Mouse (Mus musculus) MEL-GATA-1-ER (cell line): ENCODE results near the gene Diaph3.

Experiments used
- DNase-seq: peaks from one replicate; pipeline ENCODE4 v3.0.0-alpha.2; 2012; ENCODE audit warnings: low read depth; ENCODE audit errors: extremely low read depth

The Diaph3 gene

DNA sequence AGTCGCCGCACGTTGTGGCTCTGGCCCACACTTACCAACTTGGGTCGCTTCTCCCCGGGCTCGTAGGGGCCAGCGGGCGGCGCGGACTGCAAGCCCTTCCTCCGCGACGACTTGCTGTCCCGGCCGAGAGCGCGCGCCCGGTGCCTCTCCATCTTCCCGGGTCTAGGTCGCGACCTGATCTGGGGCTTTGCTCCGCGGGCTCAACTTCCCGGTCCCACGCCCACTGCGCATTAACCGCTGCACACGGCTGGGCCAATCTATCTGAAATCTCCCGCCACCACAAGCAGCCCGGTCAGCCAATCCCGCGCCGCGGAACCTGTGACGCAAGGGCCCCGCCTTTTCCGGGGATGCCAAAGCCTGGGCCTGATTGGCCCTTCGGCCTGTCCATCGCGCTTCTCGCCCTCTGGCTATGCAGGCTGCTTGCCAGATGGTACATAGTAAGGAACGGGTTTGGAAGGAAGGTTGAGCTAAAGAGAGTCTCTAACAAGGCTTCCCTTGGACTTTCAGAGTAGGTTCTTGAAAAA is at the start of gene Diaph3:
TSS of gene Diaph3 (minus strand) at position 273 of the 524 bp plus-strand sequence.
- peak; percentile 81 for DNase-seq

DNA sequence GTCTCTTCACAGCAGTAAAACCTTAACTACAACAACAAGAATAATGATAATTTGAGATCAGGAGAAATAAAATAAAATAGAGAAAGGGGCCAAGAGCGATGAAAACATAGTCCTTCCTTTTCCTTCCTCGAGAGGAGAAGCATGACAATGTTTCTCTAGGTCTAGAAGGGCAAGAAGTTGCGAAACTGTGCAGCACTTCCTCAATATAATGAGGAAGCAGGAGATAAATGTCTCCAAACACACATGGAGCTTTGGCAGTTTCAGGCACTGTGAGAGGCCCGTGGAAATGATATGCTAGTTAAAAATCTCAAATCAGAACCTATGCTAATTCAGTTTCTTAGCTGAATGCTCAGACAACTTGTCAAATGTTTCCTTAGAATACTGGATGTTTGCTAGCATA is 49.6 kb upstream of the Diaph3 start:
- peak; percentile 28 for DNase-seq

DNA sequence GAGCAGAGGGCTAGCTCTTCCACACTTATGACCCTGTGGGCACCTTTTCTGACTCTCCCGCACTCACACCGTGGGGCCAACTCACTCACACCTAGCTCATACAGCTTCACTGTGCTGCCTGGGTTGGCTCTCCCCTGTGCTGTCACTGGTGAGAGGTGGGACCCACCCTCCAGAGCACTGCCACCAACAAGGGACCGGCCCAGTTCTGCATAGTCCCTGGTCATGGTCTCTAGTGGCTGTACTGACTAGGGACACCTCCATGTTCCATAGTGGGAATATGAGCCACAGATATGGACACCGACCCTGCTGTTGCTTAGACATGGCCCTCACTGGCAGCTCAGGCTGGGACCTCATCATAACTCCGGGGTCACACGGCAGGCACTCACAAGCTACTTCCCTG is 30.5 kb upstream of the Diaph3 start:
- no peak for DNase-seq

DNA sequence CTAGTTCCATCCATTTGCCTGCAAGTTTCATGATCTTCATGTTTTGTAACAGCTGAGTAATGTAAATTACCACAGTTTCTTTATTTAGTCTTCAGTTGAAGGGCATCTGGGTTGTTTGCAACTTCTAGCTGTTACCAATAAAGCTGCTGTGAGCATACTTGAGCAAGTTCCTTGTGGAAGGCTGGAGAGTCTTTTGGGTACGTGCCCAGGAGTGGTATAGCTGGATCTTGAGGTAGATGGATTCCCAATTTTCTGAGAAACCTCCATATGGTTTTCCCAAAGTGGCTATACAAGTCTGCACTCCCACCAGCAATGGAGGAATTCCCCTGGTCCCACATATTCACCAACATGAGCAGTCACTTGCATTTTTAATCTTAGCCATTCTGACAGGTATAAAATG is 28.1 kb upstream of the Diaph3 start:
- no peak for DNase-seq

DNA sequence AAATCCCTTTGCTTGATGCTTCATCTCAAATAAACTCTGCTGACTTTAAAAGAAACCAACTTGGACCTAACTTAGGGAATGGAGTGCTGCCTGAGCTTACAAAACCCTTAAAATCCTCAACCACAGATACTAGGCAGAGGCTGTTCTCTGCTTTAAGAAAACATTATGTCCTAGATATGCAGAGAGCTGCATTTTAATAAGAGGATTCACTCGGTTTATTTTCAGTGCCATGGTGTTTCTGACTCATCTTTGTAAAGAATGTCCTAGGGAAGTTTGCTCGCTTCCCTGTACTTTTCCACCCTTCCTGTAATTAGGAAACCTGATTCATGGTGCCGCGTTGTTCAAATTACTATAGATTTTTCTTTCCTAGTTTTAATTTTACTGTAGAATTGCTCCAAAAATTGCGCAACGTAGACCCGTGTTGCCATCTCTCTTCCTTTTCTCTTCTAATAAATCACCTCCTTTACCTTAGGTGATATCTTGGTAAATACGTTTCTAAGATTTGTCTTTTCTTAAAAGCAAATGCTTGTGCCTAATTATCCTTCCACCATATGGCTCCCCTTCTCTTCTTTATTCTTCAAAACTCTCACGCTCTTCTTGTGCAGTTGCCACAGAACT is 14.7 kb upstream of the Diaph3 start:
- no peak for DNase-seq

DNA sequence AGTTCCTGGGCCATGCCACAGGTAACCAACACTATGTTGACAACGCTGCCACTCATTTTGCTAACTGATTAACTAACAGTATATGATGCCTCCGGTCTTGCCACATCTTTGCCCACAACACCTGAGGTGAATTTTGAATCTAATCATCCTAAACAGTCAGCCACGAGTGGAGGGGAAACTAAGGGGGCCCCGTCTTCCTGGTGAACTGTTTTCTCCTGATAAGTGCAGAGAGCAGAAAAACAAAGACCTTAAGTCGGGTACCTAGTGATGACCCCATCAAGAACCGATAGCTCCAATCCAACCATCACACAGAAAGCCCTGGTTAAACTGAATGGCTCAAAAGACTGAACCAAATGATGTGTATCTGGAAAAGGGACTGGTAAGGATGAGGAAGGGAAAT is 8.6 kb upstream of the Diaph3 start:
- DNase-seq: no peak

DNA sequence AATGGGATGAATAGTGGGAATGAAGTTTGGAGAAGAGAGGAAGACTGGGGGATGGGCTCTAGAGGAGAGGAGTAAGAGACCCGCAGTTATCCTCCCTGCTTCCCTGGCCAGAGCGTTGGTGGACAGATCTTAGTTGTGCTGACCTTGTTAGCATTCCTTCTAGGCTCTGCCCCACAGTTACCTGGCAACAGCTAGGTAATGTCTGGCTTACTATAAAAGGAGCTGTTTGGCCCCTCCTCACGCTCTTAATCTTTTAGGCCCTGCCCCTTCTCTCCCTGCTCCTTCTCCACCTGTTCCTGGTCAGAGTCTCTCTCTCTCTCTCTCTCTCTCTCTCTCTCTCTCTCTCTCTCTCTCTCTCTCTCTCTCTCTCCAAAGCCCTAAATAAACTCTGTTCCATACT is 5.7 kb upstream of the Diaph3 start:
- no peak for DNase-seq

DNA sequence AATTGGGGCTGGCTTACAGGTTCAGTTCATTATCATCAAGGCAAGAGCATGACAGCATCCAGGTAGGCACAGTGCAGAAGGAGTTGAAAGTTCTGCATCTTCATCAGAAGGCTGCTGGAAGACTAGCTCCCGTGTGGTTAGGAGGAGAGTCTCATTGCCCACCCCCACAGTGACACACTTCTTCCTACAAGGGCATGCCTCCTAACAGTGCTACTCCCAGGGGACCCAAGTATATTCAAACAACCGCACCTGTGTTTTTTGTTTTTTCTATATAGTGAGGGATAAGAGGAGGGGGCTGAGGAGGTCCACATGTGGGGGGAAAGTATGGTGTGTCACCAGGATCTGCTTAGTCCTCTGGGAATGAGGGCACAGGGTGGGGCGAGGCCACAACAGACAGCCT is 4.3 kb upstream of the Diaph3 start:
- no peak for DNase-seq

DNA sequence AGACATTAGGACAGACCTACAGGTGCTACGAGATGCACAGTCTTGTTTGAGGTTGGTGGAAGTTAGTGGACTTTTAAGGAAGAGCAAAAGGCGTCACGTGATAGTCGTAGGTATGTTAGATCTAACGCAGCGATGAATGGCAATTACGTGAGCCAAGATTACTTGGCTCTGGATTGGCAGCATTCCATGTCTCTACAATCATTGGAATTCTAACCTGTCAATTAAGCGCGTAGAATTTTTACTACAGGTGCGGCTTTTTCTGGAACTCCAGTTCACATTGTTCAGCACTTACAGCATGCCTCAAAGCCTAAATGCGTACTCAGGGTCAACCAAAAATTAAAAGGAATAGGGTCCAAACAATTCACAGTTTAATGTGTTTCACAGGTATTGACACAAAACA is 742 bp upstream of the Diaph3 start:
- no peak for DNase-seq

DNA sequence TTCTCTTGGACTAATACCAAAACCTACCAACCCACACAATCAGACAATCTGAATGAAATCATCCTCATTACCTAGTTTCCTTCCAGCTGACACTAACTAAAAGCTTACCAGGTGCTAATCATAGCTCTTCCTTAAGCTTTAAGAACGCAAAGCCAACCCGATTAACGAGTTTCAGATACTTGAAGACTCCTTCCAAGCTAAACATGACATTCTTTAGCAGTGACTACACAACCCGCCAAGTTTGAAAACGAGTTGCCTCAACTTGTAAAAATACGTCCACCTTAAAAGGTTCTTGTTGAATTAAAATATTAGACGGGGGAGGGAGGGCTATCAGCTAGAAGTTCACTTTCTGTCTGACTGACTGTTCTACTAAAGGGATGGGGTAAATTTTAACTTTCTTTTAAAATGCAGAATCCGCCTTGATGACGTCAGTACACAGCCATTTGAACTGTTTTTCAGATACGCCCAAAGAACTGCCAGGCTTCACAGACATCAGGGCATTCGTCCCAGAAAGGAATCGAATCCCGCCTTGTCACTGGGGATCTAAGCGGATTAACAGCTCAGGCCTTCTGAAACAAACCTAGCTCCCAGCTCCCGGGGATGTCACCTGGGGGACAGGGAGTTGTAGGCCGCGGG is 590 bp downstream of the Diaph3 start:
- peak; percentile 14 for DNase-seq

DNA sequence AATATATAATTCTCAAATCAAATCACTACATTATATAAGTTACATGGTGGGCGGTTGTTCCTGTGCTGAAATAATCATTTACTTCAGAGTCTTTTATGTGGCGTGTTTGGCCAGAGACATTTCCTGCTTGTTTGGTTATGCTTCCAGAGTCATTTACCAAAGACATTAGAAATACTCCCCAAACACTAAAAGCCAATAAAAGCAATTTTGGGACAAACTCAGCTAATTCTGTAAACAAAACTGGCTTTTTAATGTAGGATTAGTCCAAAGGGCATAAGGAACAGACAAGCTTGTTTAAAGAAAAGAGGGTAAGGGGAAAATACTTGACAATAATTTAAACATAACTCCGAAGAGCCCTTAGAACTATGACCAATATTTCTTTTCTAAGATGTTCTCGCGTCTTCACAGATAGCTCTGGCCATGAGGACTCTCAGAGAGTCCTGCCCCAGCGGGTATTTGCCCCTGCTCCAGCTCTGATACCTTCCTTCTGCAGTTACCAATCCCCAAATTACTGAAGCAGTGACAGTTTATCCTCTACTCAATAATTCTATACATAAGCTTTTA is 14.9 kb downstream of the Diaph3 start:
- no peak for DNase-seq

DNA sequence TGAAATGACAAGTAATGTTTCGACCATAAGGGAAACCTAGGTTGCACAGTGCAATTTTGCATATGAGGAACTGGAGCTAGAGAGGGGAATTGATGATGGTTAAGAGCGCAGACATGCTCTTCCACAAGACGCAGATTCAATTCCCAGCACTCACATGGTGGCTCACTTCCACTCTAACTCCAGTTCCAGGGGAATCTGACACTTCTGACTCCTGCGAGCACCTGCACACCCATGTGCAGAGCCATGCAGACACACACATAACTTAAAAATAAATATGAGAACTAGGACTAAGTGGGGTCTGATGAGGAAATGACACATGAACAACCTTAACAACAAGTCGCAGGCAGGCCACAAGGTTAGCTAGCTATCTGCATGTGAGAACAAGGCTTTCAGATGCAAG is 15.5 kb downstream of the Diaph3 start:
- no peak for DNase-seq

DNA sequence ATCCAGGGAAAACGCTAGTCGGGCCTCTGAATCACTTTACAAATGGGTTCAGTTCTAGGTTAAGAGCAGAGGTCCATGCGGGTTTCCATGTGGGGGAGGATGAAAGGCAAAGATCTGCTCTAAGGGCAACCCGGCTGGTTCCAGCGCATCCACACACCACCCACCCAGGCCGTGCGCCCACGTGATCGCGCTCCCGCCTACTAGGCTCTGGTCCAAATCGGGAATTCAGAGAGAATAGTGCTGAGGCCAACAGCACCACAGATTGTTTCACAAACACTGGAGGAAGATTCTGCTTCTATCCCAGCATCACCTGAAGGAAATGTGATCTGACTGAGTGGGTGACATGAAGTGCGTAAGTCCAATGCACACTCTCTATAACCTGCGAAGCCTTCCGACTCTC is 17.9 kb downstream of the Diaph3 start:
- DNase-seq: no peak

DNA sequence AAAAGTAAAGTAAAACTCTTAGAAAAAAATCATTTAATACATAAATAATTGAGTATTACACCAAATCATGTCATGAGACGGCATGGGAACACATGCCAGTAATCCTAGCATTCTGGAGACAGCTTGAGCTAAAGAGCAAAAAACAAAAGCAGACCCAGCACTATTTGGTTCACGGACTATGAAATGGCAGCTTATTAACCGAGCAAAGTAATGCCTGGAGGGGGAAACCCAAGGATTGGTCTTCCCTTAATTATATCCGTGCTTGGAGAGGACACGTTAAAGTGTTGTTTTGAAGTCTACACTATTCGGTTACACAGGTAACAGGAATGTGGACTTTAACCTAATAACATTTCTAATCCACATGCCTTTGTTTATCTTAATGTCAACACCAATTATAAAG is 19.2 kb downstream of the Diaph3 start:
- DNase-seq: no peak

DNA sequence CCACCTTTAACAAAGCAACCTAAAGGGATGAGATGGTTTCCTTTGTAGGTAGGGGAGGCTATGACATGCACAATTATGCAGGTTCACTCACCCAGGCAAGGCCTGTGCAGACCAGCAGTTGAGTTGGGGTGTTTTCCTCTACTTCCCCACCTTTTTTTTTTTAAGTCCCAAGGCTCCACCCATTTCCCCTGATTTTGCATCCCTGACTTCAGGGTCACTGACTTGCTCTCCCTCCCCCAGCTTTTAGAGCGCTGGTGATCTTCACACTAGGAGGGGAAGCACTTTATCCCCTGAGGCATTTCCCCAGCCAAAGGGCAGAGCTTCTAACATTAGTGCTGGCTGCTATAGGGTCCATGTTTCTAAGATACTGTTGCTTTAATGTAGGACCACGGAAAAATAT is 30.4 kb downstream of the Diaph3 start:
- DNase-seq: no peak

DNA sequence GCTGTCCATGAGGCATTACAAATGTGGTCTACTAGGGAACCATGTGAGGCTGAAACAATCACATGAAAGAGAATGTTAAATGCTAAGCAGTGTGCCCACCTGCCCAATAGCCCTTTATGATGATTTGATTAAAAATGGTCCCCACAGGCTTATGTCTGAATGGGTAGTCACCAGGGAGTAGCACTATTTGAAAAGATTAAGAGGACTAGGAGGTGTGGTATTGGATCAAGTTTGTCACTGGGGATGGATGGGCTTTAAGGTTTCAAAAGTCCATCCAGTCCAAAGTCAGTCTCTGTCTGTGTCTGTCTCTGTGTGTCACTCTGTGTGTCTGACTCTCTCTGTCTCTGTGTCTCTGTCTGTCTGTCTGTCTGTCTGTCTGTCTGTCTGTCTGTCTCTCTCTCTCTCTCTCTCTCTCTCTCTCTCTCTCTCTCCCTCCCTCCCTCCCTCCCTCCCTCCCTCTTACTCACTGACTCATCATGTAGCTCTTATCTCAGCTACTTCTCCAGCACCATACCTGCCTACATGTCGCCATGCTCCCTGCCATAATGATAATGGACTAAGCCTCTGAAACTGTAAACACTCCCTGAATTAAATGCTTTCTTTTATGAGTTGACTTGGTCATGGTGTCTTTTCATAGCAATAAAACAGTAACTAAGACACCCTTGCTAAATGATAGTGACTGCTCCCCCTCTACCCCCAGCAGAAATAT is 41.5 kb downstream of the Diaph3 start:
- DNase-seq: no peak

DNA sequence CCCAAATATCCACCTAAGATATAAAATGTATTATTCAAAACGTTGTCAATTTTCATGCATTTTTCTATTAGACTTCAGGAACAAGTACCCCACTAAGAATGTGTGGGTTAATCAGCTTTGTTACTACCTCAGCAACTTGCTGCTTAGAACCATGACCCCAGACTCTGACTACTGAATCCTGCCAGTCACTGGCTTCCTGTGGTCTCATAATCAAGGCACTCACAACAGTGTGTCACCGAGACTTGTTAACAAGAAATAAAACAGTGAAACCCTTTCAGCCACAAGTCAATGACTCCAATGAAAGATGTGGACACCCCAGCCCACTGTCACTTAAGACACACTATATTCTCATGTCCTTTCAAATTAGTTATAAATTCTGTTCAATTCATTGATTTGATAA is 42.9 kb downstream of the Diaph3 start:
- DNase-seq: peak; percentile 16

DNA sequence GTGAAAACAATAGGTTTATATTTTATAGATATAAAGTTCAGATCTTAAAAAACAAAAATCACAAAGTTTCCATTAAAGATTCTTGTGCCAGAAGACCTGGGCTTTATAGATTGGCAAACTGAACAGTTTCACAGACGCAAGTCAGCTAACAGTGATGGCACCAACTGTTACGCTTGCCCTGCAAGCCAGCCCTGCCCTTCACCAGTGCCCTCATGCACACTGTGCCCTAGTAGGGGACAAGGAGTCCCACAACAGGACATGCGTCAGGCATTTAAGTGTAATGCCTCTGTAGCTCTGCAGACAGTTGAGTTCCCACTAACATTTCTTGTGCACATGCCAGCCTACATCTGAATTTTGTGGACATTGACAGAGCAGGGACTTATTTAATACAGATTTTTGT is 49.5 kb downstream of the Diaph3 start:
- no peak for DNase-seq

DNA sequence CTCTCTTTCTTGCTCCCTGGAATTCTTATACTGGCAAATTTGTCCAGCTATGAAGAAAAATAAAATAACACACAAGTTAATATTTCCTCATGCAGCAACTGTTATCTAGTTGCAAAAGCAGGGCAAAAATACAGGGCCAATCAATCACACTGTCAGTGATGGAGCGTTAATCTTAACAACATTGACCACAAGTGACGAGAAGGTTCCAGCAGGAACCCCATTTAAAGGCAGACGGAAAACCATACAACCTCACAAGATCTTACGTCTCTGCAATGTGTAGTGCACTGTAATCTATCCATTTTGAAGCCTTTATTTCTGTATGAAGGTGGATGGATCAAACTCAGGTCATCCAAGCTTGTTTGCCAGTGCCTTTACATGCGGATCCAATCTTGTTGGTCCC is 49.9 kb downstream of the Diaph3 start:
- no peak for DNase-seq

DNA sequence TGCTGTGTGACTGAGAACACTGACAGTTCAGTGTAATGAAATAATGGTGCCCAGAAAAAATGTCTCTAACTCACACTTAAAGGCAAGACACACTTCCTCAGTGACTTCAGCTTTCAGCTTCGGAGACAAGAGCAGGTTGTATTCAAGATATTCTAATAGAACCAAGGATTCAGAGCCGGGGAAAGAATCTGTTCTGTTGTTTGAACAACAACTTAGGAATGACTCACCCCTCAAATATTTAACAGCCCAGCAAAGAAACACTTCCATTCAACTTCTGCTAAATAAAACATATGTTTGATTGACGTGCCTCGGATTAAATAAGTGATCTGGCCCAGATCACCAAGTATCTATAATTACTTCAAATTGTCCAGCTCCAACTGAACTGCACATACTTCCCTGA is 52.1 kb downstream of the Diaph3 start:
- no peak for DNase-seq

DNA sequence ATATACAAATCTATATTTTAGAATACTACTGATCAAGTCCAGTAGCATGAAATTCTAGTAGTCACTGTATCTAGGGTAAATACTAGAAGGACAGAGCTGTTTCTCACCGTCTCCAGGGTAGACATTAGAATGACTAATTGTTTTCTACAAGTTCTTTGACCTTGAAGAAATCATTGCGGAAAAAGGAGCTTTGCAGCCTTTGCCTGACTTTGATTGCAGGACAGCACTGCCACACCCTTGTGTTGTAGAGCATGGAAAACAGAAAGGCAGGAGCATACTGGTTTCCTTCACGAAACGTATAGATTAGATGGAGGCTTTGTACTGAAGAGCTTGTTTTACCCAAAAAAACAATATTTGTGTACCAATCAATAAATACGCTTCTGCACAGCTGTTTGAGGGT is 52.6 kb downstream of the Diaph3 start:
- DNase-seq: no peak

DNA sequence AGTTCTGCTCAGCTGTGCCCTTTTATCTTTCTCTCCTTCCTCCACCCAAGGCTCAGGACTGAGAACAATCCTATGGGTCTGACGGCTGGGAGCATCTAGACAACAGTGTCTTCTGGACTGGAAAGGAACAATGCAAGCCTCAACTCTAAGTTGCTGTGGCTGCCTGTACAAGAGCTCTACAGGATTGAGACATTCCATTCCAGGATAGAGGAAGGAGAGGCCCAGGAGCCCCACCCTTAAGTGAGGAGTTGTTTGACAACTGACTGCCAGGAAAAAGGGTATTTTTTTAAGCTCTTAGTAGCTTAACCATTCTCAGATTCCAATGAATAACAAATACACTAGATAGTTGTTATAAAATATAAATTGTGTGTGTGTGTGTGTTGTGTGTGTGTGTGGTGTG is 53.0 kb downstream of the Diaph3 start:
- DNase-seq: no peak
